Mouse (Mus musculus): ENCODE data around the gene Elmo1.

Elmo1 gene

GRCm38 (mm10) chr13:20094916-20095700, 4.7 kb downstream of the Elmo1 start:
- DNase-seq (ENCODE audit: low spot score) = peak; percentile 23

- DNase-seq (ENCODE audit: low spot score) = no peak
Measured at GRCm38 (mm10) chr13:20097006-20097617, 6.7 kb downstream of the Elmo1 start.

GRCm38 (mm10) chr13:20097934-20098593, 7.7 kb downstream of the Elmo1 start:
- DNase-seq (ENCODE audit: low spot score) = no peak

GRCm38 (mm10) chr13:20098594-20098965, 8.2 kb downstream of the Elmo1 start:
- DNase-seq (ENCODE audit: low spot score) = no peak

- DNase-seq (ENCODE audit: low spot score) = no peak
Measured at GRCm38 (mm10) chr13:20099546-20099945, 9.2 kb downstream of the Elmo1 start.

- DNase-seq (ENCODE audit: low spot score) = no peak
Measured at GRCm38 (mm10) chr13:20100357-20100756, 10.0 kb downstream of the Elmo1 start.

- DNase-seq (ENCODE audit: low spot score) = no peak
Measured at GRCm38 (mm10) chr13:20101691-20102090, 11.3 kb downstream of the Elmo1 start.

- DNase-seq (ENCODE audit: low spot score) = no peak
Measured at GRCm38 (mm10) chr13:20104791-20105190, 14.4 kb downstream of the Elmo1 start.

- DNase-seq (ENCODE audit: low spot score) = no peak
Measured at GRCm38 (mm10) chr13:20105996-20106395, 15.6 kb downstream of the Elmo1 start.

- no peak for DNase-seq (ENCODE audit: low spot score)
Measured at GRCm38 (mm10) chr13:20107953-20108498, 17.6 kb downstream of the Elmo1 start.

- DNase-seq (ENCODE audit: low spot score) = no peak
Measured at GRCm38 (mm10) chr13:20108956-20109355, 18.6 kb downstream of the Elmo1 start.

GRCm38 (mm10) chr13:20109446-20109845, 19.1 kb downstream of the Elmo1 start:
- DNase-seq (ENCODE audit: low spot score) = no peak

- DNase-seq (ENCODE audit: low spot score) = no peak
Measured at GRCm38 (mm10) chr13:20109987-20110680, 19.7 kb downstream of the Elmo1 start.

GRCm38 (mm10) chr13:20111256-20111800, 20.9 kb downstream of the Elmo1 start:
- no peak for DNase-seq (ENCODE audit: low spot score)

- no peak for DNase-seq (ENCODE audit: low spot score)
Measured at GRCm38 (mm10) chr13:20115131-20115907, 24.9 kb downstream of the Elmo1 start.

- no peak for DNase-seq (ENCODE audit: low spot score)
Measured at GRCm38 (mm10) chr13:20116019-20116418, 25.6 kb downstream of the Elmo1 start.

GRCm38 (mm10) chr13:20116868-20117510, 26.6 kb downstream of the Elmo1 start:
- DNase-seq (ENCODE audit: low spot score) = no peak

- no peak for DNase-seq (ENCODE audit: low spot score)
Measured at GRCm38 (mm10) chr13:20117691-20118090, 27.3 kb downstream of the Elmo1 start.

- DNase-seq (ENCODE audit: low spot score) = no peak
Measured at GRCm38 (mm10) chr13:20118909-20119308, 28.5 kb downstream of the Elmo1 start.

- no peak for DNase-seq (ENCODE audit: low spot score)
Measured at GRCm38 (mm10) chr13:20120723-20121122, 30.3 kb downstream of the Elmo1 start.
